Mouse (Mus musculus): ENCODE results near the gene Dlg1. TPM values are rescaled to one million over a fixed set of nuclear protein-coding genes. Genes with fewer than 3 reads are reported as not detected.

Gene Dlg1
- polyA plus RNA-seq, 1 experiment from 2014 or later, result 13.3 TPM

DNA sequence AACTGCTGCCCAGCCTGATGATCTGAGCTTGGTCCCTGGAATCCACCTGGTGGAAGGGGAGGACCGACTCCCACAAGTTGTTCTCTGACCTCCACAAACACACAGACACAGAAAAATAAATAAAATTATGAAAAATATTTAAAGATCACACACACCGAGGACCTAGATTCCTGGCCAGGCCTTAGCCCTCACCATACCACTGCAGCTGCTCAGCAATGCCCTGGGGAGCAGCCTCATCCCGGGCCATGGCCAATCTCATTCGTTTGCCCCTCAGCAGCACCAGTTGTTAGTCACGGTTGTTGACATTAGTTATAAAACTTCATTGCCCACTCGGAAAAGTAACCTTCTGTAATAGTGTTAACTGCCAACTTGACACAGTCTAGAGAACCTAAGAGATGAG is 214.8 kb downstream of the Dlg1 start:
- Histone ChIP-seq H3K4me2 (no peak overlapping the region), H3K27me3 (replicated peaks) (no peaks in the 10 kb centered on the region), H3K27ac (no peak overlapping the region), H3K9ac (no peak overlapping the region), H3K4me3 (no peak overlapping the region), H3K4me1 (no peaks in the 10 kb centered on the region; the same call in 1 of the 2 replicates), H3K36me3 (replicated peaks) (no peaks in the 10 kb centered on the region), H3K9me3 (no peaks in the 10 kb centered on the region)
- ATAC-seq (replicated peaks), result no peak
- 70% methylated on average over 6 of the region's 6 CpGs for WGBS

DNA sequence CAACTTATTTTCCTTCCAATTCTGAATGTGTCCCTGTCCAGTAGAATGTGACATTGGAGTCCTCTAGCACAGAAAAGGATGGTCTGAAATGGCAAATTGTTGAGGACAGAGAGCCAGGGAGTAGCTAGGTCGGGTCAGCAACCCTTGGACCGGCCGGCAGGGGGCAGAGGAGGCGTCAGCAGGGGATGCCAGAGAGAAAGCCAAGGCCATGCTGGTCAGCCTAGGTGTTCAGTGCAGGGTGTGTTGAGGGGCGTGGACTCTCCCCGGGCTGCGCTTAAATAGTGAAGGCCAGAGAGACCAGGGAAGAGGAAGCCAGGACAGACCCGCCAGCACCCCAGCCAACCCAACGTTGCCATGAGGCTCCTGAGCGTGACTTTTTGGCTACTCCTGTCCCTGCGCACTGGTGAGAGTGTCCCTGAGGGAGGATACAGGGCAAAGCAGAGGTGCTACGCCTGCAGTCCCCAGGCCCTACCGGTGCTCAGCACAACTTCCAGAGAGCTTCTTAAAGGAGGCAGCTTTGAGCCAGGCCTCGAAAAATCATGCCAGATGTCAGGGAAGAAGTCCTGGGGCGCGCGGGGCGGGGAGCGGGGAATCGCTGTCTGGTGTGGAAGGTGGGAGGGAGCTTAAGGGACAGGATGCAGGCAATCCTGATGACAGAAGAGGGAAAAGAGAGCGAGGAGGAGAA is 215.5 kb downstream of the Dlg1 start, which contains the start of gene Meltf:
Meltf (plus strand) TSS at position 238 of the 685 bp plus-strand sequence.
- Histone ChIP-seq H3K36me3 (replicated peaks) (no peaks in the 10 kb centered on the region), H3K27me3 (replicated peaks) (no peaks in the 10 kb centered on the region), H3K27ac (no peak within 1 kb of the TSS), H3K4me1 (peaks cover 5% of the 10 kb centered on the region; the same call in 1 of the 2 replicates), H3K4me3 (no peak within 1 kb of the TSS), H3K4me2 (no peak within 1 kb of the TSS), H3K9ac (no peak within 1 kb of the TSS), H3K9me3 (no peaks in the 10 kb centered on the region)
- 0 out of 2 replicates have a peak, but pooled peaks have one; percentile 62 for ATAC-seq (replicated peaks)
- 32% methylated on average over 21 of the region's 21 CpGs for WGBS

DNA sequence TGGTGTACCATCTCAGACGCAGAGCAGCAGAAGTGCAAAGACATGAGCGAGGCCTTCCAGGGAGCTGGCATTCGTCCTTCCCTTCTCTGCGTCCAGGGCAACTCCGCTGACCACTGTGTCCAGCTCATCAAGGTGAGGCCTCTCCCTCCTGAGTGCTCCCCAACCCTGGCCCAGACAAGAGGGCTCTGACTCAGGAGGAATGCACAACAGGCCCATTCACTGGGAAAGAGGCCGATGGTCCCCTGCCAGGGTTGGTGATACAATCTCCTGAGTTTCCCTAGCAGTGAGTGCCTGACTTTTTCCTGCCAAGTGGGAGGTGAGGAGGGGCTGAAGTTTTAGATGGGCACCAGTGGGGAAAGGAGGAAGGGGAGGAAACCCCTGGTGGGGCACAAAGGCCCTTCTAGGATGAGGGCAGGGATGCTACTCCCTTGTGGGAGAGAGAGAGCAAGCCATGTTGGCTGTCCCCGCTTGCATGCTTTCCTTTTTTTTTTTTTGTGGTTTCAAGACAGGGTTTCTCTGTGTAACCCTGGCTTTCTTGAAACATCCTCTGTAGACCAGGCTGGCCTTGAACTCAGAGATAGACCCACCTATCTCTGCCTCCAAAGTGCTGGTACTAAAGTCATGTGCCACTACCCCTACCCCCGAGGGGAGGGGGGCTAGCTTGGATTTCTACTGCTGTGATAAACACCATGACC is 217.1 kb downstream of the Dlg1 start:
- H3K27me3 ChIP-seq (replicated peaks), result no peaks in the 10 kb centered on the region
- H3K9me3 ChIP-seq, result no peaks in the 10 kb centered on the region
- no peak overlapping the region for H3K4me3 ChIP-seq
- H3K27ac ChIP-seq, result no peak overlapping the region
- no peaks in the 10 kb centered on the region for H3K36me3 ChIP-seq (replicated peaks)
- H3K4me1 ChIP-seq, result peaks cover 5% of the 10 kb centered on the region; the same call in 1 of the 2 replicates
- no peak overlapping the region for H3K9ac ChIP-seq
- H3K4me2 ChIP-seq, result no peak overlapping the region
- ATAC-seq (replicated peaks), result no peak
- WGBS, result 82% methylated on average over 8 of the region's 8 CpGs

DNA sequence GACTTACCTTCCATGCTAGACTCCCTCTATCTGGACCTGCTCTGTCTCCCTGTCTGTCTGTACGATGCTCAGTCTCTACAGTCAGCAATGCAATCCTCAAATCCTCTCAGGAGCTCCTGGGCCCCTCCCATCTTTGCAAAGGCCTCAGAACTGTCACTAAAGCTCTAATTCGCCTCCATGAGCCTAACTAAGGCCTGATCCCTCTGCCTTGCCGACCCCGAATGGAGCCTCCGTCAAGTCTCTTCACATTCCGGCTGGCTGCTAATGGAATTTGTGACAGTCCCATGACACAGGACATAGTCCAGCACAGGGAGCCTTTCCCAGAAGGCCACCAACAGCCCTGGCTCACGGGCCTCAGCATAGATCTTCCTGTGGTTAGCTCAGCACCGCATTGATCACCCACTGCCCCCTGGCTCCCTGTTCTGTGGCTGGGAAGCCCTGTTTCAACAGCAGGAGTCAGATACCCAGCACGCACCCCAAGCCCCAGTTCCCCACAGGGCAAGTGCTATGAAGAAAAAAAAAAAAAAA is 219.2 kb downstream of the Dlg1 start:
- WGBS, result 56% methylated on average over 9 of the region's 9 CpGs
- no peak for ATAC-seq (replicated peaks)
- no peak overlapping the region for H3K27ac ChIP-seq

DNA sequence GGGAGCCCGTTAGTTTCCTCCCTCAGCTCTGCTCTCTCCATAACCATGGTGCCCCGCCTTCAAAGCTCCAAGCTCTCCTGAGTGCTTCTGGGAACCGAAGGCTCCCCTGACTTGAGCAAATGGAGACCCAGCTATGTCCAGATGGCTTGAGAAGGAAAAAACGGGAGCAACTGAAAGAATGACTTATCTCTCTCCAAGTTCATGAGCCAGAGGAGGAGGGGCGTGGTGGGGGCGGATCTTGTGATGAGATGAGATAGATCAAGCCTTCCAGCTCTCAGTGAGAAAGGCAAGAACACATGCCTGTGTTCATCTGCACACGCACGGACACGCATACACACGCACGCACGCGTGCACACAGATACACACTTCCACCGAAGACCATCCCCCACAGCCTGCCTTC is 220.1 kb downstream of the Dlg1 start:
- ATAC-seq (replicated peaks), result no peak
- Histone ChIP-seq H3K27ac (no peak overlapping the region), H3K9me3 (no peaks in the 10 kb centered on the region), H3K36me3 (replicated peaks) (no peaks in the 10 kb centered on the region), H3K4me2 (no peak overlapping the region), H3K4me1 (peaks cover 5% of the 10 kb centered on the region; the same call in 1 of the 2 replicates), H3K9ac (no peak overlapping the region), H3K4me3 (no peak overlapping the region), H3K27me3 (replicated peaks) (no peaks in the 10 kb centered on the region)
- 80% methylated on average over 14 of the region's 14 CpGs for WGBS

More for the DNA sequence above, 219.2 kb downstream of the Dlg1 start:
- Histone ChIP-seq H3K9ac (no peak overlapping the region), H3K36me3 (replicated peaks) (no peaks in the 10 kb centered on the region), H3K4me2 (no peak overlapping the region), H3K4me3 (no peak overlapping the region), H3K4me1 (peaks cover 5% of the 10 kb centered on the region; the same call in 1 of the 2 replicates), H3K27me3 (replicated peaks) (no peaks in the 10 kb centered on the region), H3K9me3 (no peaks in the 10 kb centered on the region)

DNA sequence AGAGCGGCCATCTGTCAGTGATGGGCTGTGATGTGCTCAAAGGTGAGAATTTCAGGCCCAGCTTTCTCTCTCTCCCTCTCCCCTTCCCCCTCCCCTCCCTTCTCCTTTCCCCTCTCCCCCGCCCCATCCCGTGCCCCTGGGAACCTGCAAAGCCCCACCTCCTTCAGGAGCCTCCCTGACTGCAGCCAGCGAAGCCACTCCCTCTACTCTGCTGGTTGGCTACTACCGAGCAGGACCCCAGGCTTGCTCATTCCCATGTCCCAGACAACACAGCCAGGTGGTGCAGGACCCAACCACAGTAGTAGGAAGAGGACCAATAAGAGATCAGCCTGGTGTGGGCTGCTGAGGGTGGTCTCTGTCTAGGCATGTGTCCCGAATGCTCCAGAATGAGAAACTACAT is 220.7 kb downstream of the Dlg1 start:
- Histone ChIP-seq H3K27me3 (replicated peaks) (no peaks in the 10 kb centered on the region), H3K4me2 (no peak overlapping the region), H3K9ac (no peak overlapping the region), H3K36me3 (replicated peaks) (no peaks in the 10 kb centered on the region), H3K4me3 (no peak overlapping the region), H3K4me1 (peaks cover 5% of the 10 kb centered on the region; the same call in 1 of the 2 replicates), H3K27ac (no peak overlapping the region), H3K9me3 (no peaks in the 10 kb centered on the region)
- peak; percentile 57; the same call in 1 of the 2 replicates for ATAC-seq (replicated peaks)
- WGBS, result 17% methylated on average over 6 of the region's 6 CpGs

DNA sequence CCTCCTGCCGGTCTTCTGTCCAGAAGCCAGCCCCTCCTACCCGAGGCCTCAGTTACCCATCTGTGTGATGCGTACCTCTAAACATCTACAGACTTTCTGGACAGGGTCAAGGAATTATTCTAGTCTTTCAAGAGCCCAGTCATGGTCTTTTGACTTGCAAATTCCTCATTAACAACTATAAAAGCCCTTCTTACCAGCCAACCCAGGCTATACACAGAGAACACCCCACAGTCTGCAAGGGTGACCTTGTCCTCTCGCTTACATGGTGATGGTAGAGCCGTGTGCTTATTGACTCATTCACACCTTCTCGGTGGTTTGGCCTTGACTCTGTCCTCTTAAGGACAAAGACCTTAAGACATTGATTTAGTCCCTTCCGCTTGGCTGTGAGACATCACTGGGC is 227.7 kb downstream of the Dlg1 start:
- no peaks in the 10 kb centered on the region for H3K9me3 ChIP-seq
- no peak overlapping the region for H3K4me2 ChIP-seq
- H3K27me3 ChIP-seq (replicated peaks), result no peaks in the 10 kb centered on the region
- no peaks in the 10 kb centered on the region for H3K36me3 ChIP-seq (replicated peaks)
- ATAC-seq (replicated peaks), result no peak
- no peak overlapping the region for H3K9ac ChIP-seq
- H3K4me3 ChIP-seq, result no peak overlapping the region
- 55% methylated on average over 7 of the region's 7 CpGs for WGBS
- H3K4me1 ChIP-seq, result no peaks in the 10 kb centered on the region
- no peak overlapping the region for H3K27ac ChIP-seq

DNA sequence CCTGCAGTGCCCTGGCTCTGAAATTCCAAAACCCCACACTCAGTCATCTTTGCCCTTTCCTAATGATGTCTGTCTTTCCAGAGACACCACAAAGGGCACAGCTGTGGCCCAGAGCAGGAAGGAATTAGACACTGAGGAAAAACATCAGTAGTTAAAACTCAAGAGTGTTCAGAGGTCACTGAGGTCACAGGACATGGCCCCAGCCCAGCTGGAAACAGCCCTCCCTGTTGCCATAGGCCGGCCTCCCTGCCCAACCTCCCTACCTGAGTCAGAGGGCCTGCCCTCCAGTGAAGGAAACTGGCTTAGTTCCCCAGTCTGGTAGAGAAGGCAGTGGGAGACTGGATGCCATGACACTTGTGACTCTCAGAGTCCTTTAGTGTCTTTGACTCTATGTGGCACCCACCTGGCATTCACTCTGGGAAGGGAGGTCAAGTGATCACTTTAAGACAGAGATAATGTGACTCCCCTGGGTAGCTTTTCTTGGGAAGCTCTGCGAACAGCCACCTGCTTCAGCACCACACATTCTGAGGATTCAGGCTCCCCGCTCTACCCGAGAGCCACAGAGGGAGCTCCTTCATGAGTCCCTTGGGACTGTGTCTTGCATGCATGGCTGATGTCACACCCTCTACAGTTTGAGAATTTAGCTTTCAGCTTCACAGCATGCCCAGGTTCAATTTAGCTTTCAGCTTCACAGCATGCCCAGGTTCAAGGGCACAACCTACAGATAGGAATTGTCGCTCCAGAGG is 230.3 kb downstream of the Dlg1 start:
- Histone ChIP-seq H3K9me3 (no peaks in the 10 kb centered on the region), H3K9ac (no peak overlapping the region), H3K27ac (no peak overlapping the region), H3K36me3 (replicated peaks) (no peaks in the 10 kb centered on the region), H3K4me1 (peaks cover 16% of the 10 kb centered on the region), H3K4me3 (no peak overlapping the region), H3K4me2 (no peak overlapping the region), H3K27me3 (replicated peaks) (no peaks in the 10 kb centered on the region)
- no peak for ATAC-seq (replicated peaks)
- 71% methylated on average over 5 of the region's 5 CpGs for WGBS

DNA sequence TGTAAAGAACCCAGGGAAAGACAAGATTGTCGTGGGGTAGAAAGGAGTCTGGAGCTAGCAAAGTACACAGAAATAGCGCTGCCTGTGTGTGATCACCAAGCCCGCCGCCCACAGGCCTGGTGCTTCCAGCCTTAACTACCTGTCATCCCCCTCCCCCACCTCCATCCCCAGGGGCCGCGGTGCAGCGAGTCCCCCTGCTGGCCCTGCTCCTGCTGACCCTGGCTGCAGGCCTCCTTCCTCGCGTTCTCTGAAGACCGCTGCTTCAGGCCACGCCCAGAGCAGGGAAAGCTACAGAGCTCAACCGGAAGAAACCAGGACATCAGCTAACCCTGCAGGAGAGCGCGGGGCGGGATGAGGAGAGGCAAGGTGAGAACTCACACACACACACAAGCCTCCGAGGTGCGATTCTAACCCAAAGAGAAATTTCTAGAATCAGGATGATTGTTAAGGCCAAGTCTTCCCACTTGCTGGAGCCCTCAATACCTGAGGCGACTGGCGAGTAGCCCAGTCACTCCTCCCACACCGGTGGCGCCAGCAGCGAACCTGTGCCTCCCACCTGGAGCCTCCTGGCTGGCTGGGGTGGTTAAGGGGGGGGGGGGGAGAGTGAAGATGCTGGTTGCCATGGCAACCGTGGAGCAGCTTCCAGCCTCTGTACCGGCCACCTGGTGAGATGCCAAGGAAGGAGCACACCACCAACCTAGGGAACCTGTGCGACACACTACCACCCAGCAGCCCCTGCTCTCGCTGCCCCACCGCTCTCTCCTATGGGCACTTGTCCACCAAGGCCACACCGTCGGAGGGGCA is 233.9 kb downstream of the Dlg1 start:
- H3K27me3 ChIP-seq (replicated peaks), result no peaks in the 10 kb centered on the region
- H3K4me2 ChIP-seq, result peak overlapping the region; percentile 58
- WGBS, result 7% methylated on average over 29 of the region's 29 CpGs
- no peaks in the 10 kb centered on the region for H3K9me3 ChIP-seq
- peak overlapping the region; percentile 44 for H3K9ac ChIP-seq
- H3K4me1 ChIP-seq, result peaks cover 16% of the 10 kb centered on the region
- peak overlapping the region; percentile 31 for H3K4me3 ChIP-seq
- ATAC-seq (replicated peaks), result peak; percentile 80
- H3K36me3 ChIP-seq (replicated peaks), result no peaks in the 10 kb centered on the region
- H3K27ac ChIP-seq, result peak overlapping the region; percentile 75

DNA sequence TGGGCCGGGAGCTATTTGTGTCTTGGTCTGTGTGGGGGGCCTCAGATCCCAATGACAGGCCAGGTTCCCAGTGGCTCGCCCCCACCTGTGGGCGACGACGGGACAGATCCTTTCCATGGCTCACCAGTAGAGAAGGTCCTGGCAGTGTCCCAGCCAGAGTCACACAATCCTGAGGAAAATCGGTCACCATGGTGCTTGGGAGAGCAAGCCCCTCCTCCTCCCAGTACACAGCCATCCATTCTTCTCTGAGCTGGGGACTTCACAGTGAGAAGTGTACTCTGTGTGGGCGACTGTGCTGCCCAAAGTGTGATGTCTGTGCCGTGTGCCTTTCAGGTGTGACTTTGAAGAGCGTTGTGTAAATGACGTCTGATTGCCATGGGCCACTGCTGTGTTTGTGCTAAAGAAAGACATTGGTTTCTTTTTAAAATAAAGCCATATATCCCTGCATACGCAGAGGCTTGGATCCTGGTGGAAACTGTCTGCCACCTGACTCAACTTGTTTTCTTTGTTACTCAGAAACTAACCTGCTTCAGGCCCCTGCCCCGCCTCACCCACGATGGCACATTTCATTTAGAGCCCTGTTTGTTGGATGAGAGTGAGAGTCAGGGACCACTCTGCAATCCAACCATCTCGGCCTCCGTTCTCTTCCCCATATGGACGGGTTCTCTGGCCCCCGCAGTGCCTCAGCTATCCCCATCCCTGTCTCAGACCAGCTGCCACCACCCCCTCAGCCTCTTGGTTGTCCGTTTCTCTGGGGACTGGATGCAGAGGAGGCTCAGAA is 235.5 kb downstream of the Dlg1 start:
- no peaks in the 10 kb centered on the region for H3K27me3 ChIP-seq (replicated peaks)
- peak overlapping the region; percentile 75 for H3K27ac ChIP-seq

DNA sequence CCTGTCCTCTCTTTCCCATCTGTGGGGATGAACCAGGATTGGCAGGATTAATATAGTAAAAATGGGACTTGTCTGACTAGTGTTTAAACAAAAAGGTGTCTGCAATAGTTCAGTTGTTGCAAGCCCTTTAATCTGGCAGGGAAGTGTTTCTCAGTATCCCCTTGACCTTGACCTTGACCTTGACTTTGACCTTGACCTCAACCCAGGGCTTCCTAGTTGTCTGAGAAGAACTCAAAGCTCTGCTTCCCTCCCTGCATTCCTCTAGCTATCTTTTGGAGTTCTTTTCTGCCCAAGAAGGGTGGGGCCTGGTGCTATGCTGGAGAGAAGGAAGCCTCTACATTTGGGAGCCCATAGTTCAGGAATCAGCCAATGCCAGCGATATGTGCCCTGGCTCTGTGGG is 238.6 kb downstream of the Dlg1 start:
- no peak overlapping the region for H3K9ac ChIP-seq
- H3K27me3 ChIP-seq (replicated peaks), result no peaks in the 10 kb centered on the region
- no peaks in the 10 kb centered on the region for H3K9me3 ChIP-seq
- H3K27ac ChIP-seq, result no peak overlapping the region
- no peak for ATAC-seq (replicated peaks)
- no peak overlapping the region for H3K4me2 ChIP-seq
- no peaks in the 10 kb centered on the region for H3K36me3 ChIP-seq (replicated peaks)
- 82% methylated on average over 1 of the region's 1 CpGs for WGBS
- no peak overlapping the region for H3K4me3 ChIP-seq
- peaks cover 27% of the 10 kb centered on the region for H3K4me1 ChIP-seq

More for the DNA sequence above, 235.5 kb downstream of the Dlg1 start:
- H3K9ac ChIP-seq, result no peak overlapping the region
- peak; percentile 62 for ATAC-seq (replicated peaks)
- H3K4me3 ChIP-seq, result no peak overlapping the region
- 71% methylated on average over 18 of the region's 18 CpGs for WGBS
- H3K36me3 ChIP-seq (replicated peaks), result no peaks in the 10 kb centered on the region
- H3K4me1 ChIP-seq, result peaks cover 16% of the 10 kb centered on the region
- H3K9me3 ChIP-seq, result no peaks in the 10 kb centered on the region
- no peak overlapping the region for H3K4me2 ChIP-seq

Measured in midbrain, embryonic 15.5 days (tissue).